Mouse (Mus musculus): Measurements from ENCODE around the gene Vipr1.

DNA sequence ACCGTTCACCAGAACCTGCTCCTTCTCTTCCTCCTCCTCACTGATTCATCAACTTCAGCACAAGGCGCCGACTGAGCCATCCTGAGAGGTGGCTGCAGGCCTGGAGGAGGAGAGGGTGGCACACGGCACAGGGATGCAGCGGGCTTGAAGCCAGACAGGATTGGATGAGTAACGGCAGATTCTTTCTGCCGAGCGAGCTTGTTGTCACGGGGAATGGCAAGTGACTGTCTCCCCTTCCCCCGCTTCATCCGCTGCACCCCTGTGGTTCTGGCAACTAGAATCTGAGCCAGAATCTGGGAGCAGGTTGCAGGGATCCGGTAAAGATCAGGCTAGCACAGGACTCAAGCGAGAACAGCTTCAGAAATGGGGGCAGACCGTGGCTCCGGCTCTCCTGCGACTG lies 2.7 kb upstream of the Vipr1 start:
- TF ChIP-seq CTCF (IDR thresholded peaks at IDR 0.05; ENCODE audit: control insufficient read depth, insufficient read depth, low read length) (no peak), POLR2A (IDR thresholded peaks at IDR 0.05; ENCODE audit: borderline replicate concordance, control insufficient read depth, low read depth, low read length) (no peak)

Data from bone marrow, adult 2 months (tissue).